Mouse (Mus musculus) liver, embryonic 14.5 days (tissue): ENCODE results near the gene Dtymk. TPM values are rescaled to one million over a fixed set of nuclear protein-coding genes. Genes with fewer than 3 reads are reported as not detected.
A peak's percentile ranks its signal among the peaks of the same experiment; 100 is the strongest.

Experiments used
- ATAC-seq: fragments of 200-750 bp; cut with Nextera tagmentation; 2 replicates; pipeline ENCODE4 v1.8.0; 2017; ENCODE audit warnings: moderate number of reproducible peaks, mild to moderate bottlenecking, moderate library complexity; ENCODE audit not compliant: insufficient read depth
- DNase-seq, 3 experiments: peaks; one replicate each; pipeline ENCODE4 v3.0.0-alpha.2; 2012 to 2013; ENCODE audit warnings: low read depth in 3 of 3, low spot score in 3 of 3
- H3K27ac ChIP-seq: fragments of 300-500 bp; sonication (generic); 2 replicates; pipeline ENCODE4 v1.5.1; 2014; ENCODE audit warnings: moderate library complexity, mild to moderate bottlenecking, control low read depth, inconsistent platforms
- H3K27me3 ChIP-seq: fragments of 300-500 bp; sonication (generic); 2 replicates; pipeline ENCODE4 v1.6.1; 2014; ENCODE audit warnings: mild to moderate bottlenecking, low read length, moderate library complexity; ENCODE audit not compliant: control insufficient read depth, insufficient read depth
- H3K36me3 ChIP-seq: fragments of 300-500 bp; sonication (generic); replicated peaks from 2 replicates; pipeline ENCODE4 v1.6.1; 2014; ENCODE audit warnings: low read depth; ENCODE audit not compliant: control insufficient read depth, insufficient read depth
- H3K4me1 ChIP-seq, 2 experiments: fragments of 200-500 bp in 1 of 2; fragments of 300-500 bp in 1 of 2; sonication (generic) in 1 of 2; replicated peaks; 2 replicates each; pipeline ENCODE4 v1.6.1; 2012 to 2014; ENCODE audit warnings: antibody characterized with exemption in 1 of 2, inconsistent platforms in 1 of 2, low read length in 1 of 2; ENCODE audit not compliant: control insufficient read depth in 2 of 2, insufficient read depth in 2 of 2
- H3K4me2 ChIP-seq: fragments of 300-500 bp; sonication (generic); 2 replicates; pipeline ENCODE4 v1.6.1; 2014; ENCODE audit warnings: low read depth, mild to moderate bottlenecking, control low read depth, moderate library complexity
- H3K4me3 ChIP-seq, 2 experiments: fragments of 200-500 bp in 1 of 2; fragments of 300-500 bp in 1 of 2; sonication (generic) in 1 of 2; 2 replicates each; pipeline ENCODE4 v1.5.1; 2012 to 2014; ENCODE audit warnings: low read depth in 2 of 2, low read length in 2 of 2, mild to moderate bottlenecking in 2 of 2, control low read depth in 1 of 2, inconsistent platforms in 1 of 2, moderate library complexity in 1 of 2; ENCODE audit not compliant: insufficient read depth in 1 of 2
- H3K9ac ChIP-seq: fragments of 300-500 bp; sonication (generic); replicated peaks from 2 replicates; pipeline ENCODE4 v1.6.1; 2014; ENCODE audit warnings: mild to moderate bottlenecking, control low read depth, moderate library complexity
- H3K9me3 ChIP-seq: fragments of 300-500 bp; sonication (generic); 2 replicates; pipeline ENCODE4 v1.6.1; 2016; ENCODE audit warnings: low read length, mixed read lengths; ENCODE audit not compliant: control insufficient read depth
- CTCF ChIP-seq: IDR thresholded peaks from 2 replicates; pipeline ENCODE4 v1.5.1; 2016; ENCODE audit warnings: antibody characterized with exemption, low read depth, control low read depth
- EP300 ChIP-seq: IDR thresholded peaks from 2 replicates; pipeline ENCODE4 v1.6.1; 2016; ENCODE audit warnings: antibody characterized with exemption, low read depth
- WGBS: fragments of 180-500 bp; shearing (Covaris S2); extraction: QIAGEN DNeasy Blood & Tissue Kit; methylation state at CpG from one replicate; pipeline ENCODE4 v1.1.7; 2014; ENCODE audit not compliant: insufficient replicate concordance; 5-methylcytosine and 5-hydroxymethylcytosine counted together
- polyA plus RNA-seq, 2 experiments: library from polyadenylated mRNA; depleted of rRNA in 1 of 2; stranded (reverse) in 1 of 2; unstranded in 1 of 2; fragments of >200 nt; fragmentation: Nextera tagmentation in 1 of 2; extraction: Ambion mirVana in 1 of 2; gene quantifications; 2 replicates each; pipeline versions ENCODE4 v1.2.1 to v1.2.3; 2012 to 2014

Gene Dtymk
- polyA plus RNA-seq, 2 experiments = 128 to 148 TPM

DNA sequence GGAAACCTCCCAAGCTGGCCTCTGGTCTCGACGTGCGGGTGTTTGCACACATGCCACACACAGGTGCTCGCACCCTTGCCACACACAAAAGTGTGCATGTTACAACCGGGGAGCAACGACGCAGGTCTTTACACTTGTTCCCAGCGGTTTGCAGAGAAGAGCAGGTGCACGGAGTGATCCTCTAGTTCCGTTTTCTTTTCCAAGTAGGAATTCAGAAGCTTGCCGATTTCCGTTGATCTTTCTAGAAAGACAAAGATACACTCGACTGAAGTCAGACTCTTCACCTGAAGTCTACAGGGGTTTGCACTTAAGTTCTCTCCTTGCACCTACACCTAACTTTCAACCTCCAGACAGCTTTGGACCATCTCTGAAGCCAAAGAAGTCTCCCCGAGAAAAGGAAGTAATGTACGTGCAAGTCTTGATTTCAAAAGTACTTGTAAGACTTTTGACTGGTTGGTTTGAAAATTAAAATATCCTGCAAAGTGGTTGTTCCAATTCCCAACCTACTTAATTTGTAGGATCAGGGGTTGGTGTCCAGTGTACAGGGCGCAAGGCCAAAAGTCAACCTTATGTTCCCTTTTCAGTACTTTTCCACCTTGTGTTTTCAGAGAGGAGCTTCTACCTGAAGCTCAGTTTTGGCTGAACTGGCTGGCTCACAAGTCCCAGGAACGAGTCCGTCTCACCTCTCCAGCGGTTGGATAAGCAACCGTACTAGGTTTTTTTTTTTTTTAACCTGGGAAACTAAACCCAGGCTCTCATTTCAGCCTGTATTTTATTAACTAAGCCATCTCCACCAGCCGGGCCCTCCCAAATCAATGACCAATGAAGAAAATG, 847 bp downstream of the Dtymk start:
- Histone ChIP-seq H3K4me1 (peaks cover 28 to 30% of the 10 kb centered on the region in 2 experiments), H3K9me3 (no peaks in the 10 kb centered on the region), H3K27ac (peak overlapping the region; percentile 60), H3K27me3 (no peaks in the 10 kb centered on the region), H3K4me2 (peak overlapping the region; percentile 87), H3K9ac (peak overlapping the region; percentile 83), H3K36me3 (peaks cover 23% of the 10 kb centered on the region), H3K4me3 (peak overlapping the region; percentile 60 to 67)
- TF ChIP-seq EP300 (no peak), CTCF (no peak)
- DNase-seq (no peak), ATAC-seq (no peak)
- WGBS = 50% methylated on average over 21 of the region's 21 CpGs

- H3K27ac ChIP-seq = no peak overlapping the region
- H3K4me3 ChIP-seq = no peak overlapping the region
- TF ChIP-seq EP300 = no peak
- TF ChIP-seq CTCF = no peak
- no peak for ATAC-seq
- no peaks in the 10 kb centered on the region for H3K27me3 ChIP-seq
- no peak overlapping the region for H3K9ac ChIP-seq
- DNase-seq = no peak
- 83% methylated on average over 8 of the region's 8 CpGs for WGBS
- peaks cover 2 to 4% of the 10 kb centered on the region in 2 experiments; a peak in 3 of 4 replicates for H3K4me1 ChIP-seq
- H3K36me3 ChIP-seq = peaks cover 68% of the 10 kb centered on the region
- no peak overlapping the region for H3K4me2 ChIP-seq
- no peaks in the 10 kb centered on the region for H3K9me3 ChIP-seq
Measured at GRCm38 (mm10) chr1:93795886-93796285, 5.8 kb downstream of the Dtymk start.

- WGBS = 82% methylated on average over 8 of the region's 8 CpGs
- no peak overlapping the region for H3K4me3 ChIP-seq
- H3K9me3 ChIP-seq = no peaks in the 10 kb centered on the region
- TF ChIP-seq EP300 = no peak
- no peak for TF ChIP-seq CTCF
- H3K4me1 ChIP-seq = no peaks in the 10 kb centered on the region; a peak in 1 of 4 replicates
- no peak overlapping the region for H3K4me2 ChIP-seq
- H3K27me3 ChIP-seq = no peaks in the 10 kb centered on the region
- no peak overlapping the region for H3K9ac ChIP-seq
- peaks cover 65% of the 10 kb centered on the region for H3K36me3 ChIP-seq
- ATAC-seq (no peak), DNase-seq (no peak)
- H3K27ac ChIP-seq = no peak overlapping the region
Measured at GRCm38 (mm10) chr1:93794526-93794925, 7.2 kb downstream of the Dtymk start.

- H3K9ac ChIP-seq = no peak overlapping the region
- H3K4me1 ChIP-seq = no peaks in the 10 kb centered on the region
- no peak for ATAC-seq
- no peaks in the 10 kb centered on the region for H3K9me3 ChIP-seq
- no peak for DNase-seq
- no peak overlapping the region for H3K27ac ChIP-seq
- H3K27me3 ChIP-seq = no peaks in the 10 kb centered on the region
- H3K36me3 ChIP-seq = peaks cover 77% of the 10 kb centered on the region
- 78% methylated on average over 2 of the region's 2 CpGs for WGBS
- H3K4me3 ChIP-seq = no peak overlapping the region
- TF ChIP-seq CTCF (no peak), EP300 (no peak)
- no peak overlapping the region for H3K4me2 ChIP-seq
Measured at GRCm38 (mm10) chr1:93786912-93787311, 14.8 kb downstream of the Dtymk start.

GRCm38 (mm10) chr1:93776686-93777085, 25.0 kb downstream of the Dtymk start:
- Histone ChIP-seq H3K9ac (no peak overlapping the region), H3K4me2 (no peak overlapping the region), H3K9me3 (no peaks in the 10 kb centered on the region), H3K36me3 (peaks cover 56% of the 10 kb centered on the region), H3K4me1 (no peaks in the 10 kb centered on the region), H3K27me3 (no peaks in the 10 kb centered on the region), H3K4me3 (no peak overlapping the region), H3K27ac (no peak overlapping the region)
- DNase-seq (no peak), ATAC-seq (no peak)
- TF ChIP-seq EP300 (no peak), CTCF (no peak)
- 89% methylated on average over 5 of the region's 5 CpGs for WGBS
